Mouse (Mus musculus) CH12.LX (cell line): Measurements from ENCODE around the gene Dnmbp. TPM values are rescaled to one million over a fixed set of nuclear protein-coding genes. Genes with fewer than 3 reads are reported as not detected.

Experiments
- DNase-seq: peaks from one replicate; pipeline ENCODE4 v3.0.0-alpha.2; 2013; ENCODE audit errors: extremely low read depth
- H3K27ac ChIP-seq: 2 replicates; pipeline ENCODE4 v1.5.1; 2012; ENCODE audit warnings: low read depth, mild to moderate bottlenecking, control low read depth, moderate library complexity; ENCODE audit not compliant: insufficient read depth
- H3K27me3 ChIP-seq: replicated peaks from 2 replicates; pipeline ENCODE3; 2012; ENCODE audit warnings: inconsistent platforms
- H3K36me3 ChIP-seq, 2 experiments: replicated peaks in 1 of 2; 2 replicates each; pipeline versions ENCODE3 to v1.6.1; 2012; ENCODE audit warnings: inconsistent platforms in 1 of 2, low read length in 1 of 2, mild to moderate bottlenecking in 1 of 2, mixed read lengths in 1 of 2, moderate library complexity in 1 of 2; ENCODE audit not compliant: control insufficient read depth in 1 of 2, insufficient read depth in 1 of 2
- H3K4me1 ChIP-seq, 2 experiments: 2 replicates each; pipeline ENCODE4 v1.6.1; 2012; ENCODE audit warnings: inconsistent platforms in 1 of 2, moderate library complexity in 1 of 2; ENCODE audit not compliant: insufficient read depth in 2 of 2, control insufficient read depth in 1 of 2
- H3K4me2 ChIP-seq: 2 replicates; pipeline ENCODE4 v1.6.1; 2012; ENCODE audit warnings: low read depth, mild to moderate bottlenecking, control low read depth; ENCODE audit not compliant: poor library complexity, insufficient read depth, severe bottlenecking
- H3K4me3 ChIP-seq, 3 experiments: fragments of 150-350 bp in 1 of 3; sonication (generic) in 1 of 3; replicated peaks in 1 of 3; 2 replicates each; pipeline versions ENCODE3 to v1.5.1; 2011 to 2012; ENCODE audit warnings: low read depth in 2 of 3, low read length in 2 of 3, mild to moderate bottlenecking in 2 of 3, moderate library complexity in 2 of 3, control low read depth in 1 of 3, improper control_type of control experiment in 1 of 3, inconsistent platforms in 1 of 3, mixed read lengths in 1 of 3; ENCODE audit not compliant: poor library complexity in 1 of 3
- H3K79me2 ChIP-seq: replicated peaks from 2 replicates; pipeline ENCODE4 v1.6.1; 2012; ENCODE audit warnings: mild to moderate bottlenecking, moderate library complexity; ENCODE audit not compliant: control insufficient read depth, poor library complexity, insufficient read depth, severe bottlenecking; ENCODE audit errors: extremely low read depth
- H3K9ac ChIP-seq: 2 replicates; pipeline ENCODE4 v1.6.1; 2012; ENCODE audit warnings: low read depth, mild to moderate bottlenecking, control low read depth, moderate library complexity; ENCODE audit not compliant: insufficient read depth
- H3K9me3 ChIP-seq: replicated peaks from 2 replicates; pipeline ENCODE3; 2012; ENCODE audit warnings: low read length, inconsistent platforms, mixed read lengths
- CHD1 ChIP-seq: IDR thresholded peaks from 2 replicates; pipeline ENCODE4 v1.6.1; 2012; ENCODE audit warnings: low read depth, low read length, improper control_type of control experiment, inconsistent platforms
- CHD2 ChIP-seq: IDR thresholded peaks from 2 replicates; pipeline ENCODE4 v1.6.1; 2011; ENCODE audit warnings: low read length, improper control_type of control experiment
- CTCF ChIP-seq, 2 experiments: IDR thresholded peaks in 1 of 2; conservative IDR thresholded peaks in 1 of 2; 2 replicates each; pipeline ENCODE4 v1.5.1; 2011 to 2012; ENCODE audit warnings: low read depth in 2 of 2, low read length in 2 of 2, improper control_type of control experiment in 1 of 2, inconsistent platforms in 1 of 2, mild to moderate bottlenecking in 1 of 2, moderate library complexity in 1 of 2
- ELF1 ChIP-seq: IDR thresholded peaks from 2 replicates; pipeline ENCODE4 v1.6.1; 2014; ENCODE audit warnings: low read depth, mild to moderate bottlenecking, inconsistent platforms, low read length, improper control_type of control experiment
- HCFC1 ChIP-seq: IDR thresholded peaks from 2 replicates; pipeline ENCODE4 v1.6.1; 2012; ENCODE audit warnings: low read depth, mild to moderate bottlenecking, inconsistent platforms, low read length, improper control_type of control experiment
- KAT2A ChIP-seq: IDR thresholded peaks from 2 replicates; pipeline ENCODE4 v1.6.1; 2012; ENCODE audit warnings: low read length, improper control_type of control experiment, inconsistent platforms; ENCODE audit not compliant: insufficient replicate concordance
- MAX ChIP-seq: IDR thresholded peaks from 2 replicates; pipeline ENCODE4 v1.6.1; 2011; ENCODE audit warnings: low read length, improper control_type of control experiment
- MAZ ChIP-seq: IDR thresholded peaks from 2 replicates; pipeline ENCODE4 v1.6.1; 2012; ENCODE audit warnings: low read depth, mild to moderate bottlenecking, inconsistent platforms, low read length, improper control_type of control experiment, moderate library complexity
- MEF2A ChIP-seq: IDR thresholded peaks from 2 replicates; pipeline ENCODE4 v1.6.1; 2014; ENCODE audit warnings: low read depth, mild to moderate bottlenecking, inconsistent platforms, low read length, improper control_type of control experiment, borderline replicate concordance
- MYC ChIP-seq: IDR thresholded peaks from 2 replicates; pipeline ENCODE4 v1.6.1; 2011; ENCODE audit warnings: low read depth, mild to moderate bottlenecking, improper control_type of control experiment, low read length
- NRF1 ChIP-seq: IDR thresholded peaks from 2 replicates; pipeline ENCODE4 v1.6.1; 2014; ENCODE audit warnings: low read depth, mild to moderate bottlenecking, inconsistent platforms, low read length, improper control_type of control experiment, moderate library complexity
- PAX5 ChIP-seq: IDR thresholded peaks from 2 replicates; pipeline ENCODE4 v1.6.1; 2012; ENCODE audit warnings: low read length, inconsistent platforms, mixed read lengths
- POLR2A ChIP-seq: IDR thresholded peaks from 2 replicates; pipeline ENCODE4 v1.6.1; 2011; ENCODE audit warnings: low read depth, mild to moderate bottlenecking, improper control_type of control experiment, low read length
- SMC3 ChIP-seq: IDR thresholded peaks from 2 replicates; pipeline ENCODE4 v1.6.1; 2011; ENCODE audit warnings: low read depth, low read length, improper control_type of control experiment
- ZC3H11A ChIP-seq: IDR thresholded peaks from 2 replicates; pipeline ENCODE4 v1.6.1; 2012; ENCODE audit warnings: low read depth, mild to moderate bottlenecking, inconsistent platforms, low read length, improper control_type of control experiment
- ZMIZ1 ChIP-seq: IDR thresholded peaks from 2 replicates; pipeline ENCODE4 v1.6.1; 2012; ENCODE audit warnings: low read depth, mild to moderate bottlenecking, inconsistent platforms, low read length, improper control_type of control experiment
- ZNF384 ChIP-seq: IDR thresholded peaks from 2 replicates; pipeline ENCODE4 v1.6.1; 2012; ENCODE audit warnings: low read depth, low read length, improper control_type of control experiment, inconsistent platforms
- dilution Hi-C: fragments of 300-500 bp; cut with MboI; formaldehyde crosslinking; loops from 2 replicates; pipeline ENCODE4 v1.14.3; 2020; ENCODE audit warnings: low sequenced_read_pairs; ENCODE audit not compliant: extremely low pct_unique_long_range_greater_than_20kb, extremely low pct_ligation_motif_present
- in situ Hi-C: fragments of 300-500 bp; cut with MboI; formaldehyde crosslinking; loops from 3 replicates; pipeline ENCODE4 v1.14.3; 2019; ENCODE audit warnings: low sequenced_read_pairs, low pct_ligation_motif_present, low pct_unique_long_range_greater_than_20kb, mixed read lengths
- polyA plus RNA-seq: library from polyadenylated mRNA; unstranded; fragments of >175 nt; gene quantifications from 2 replicates; pipeline ENCODE4 v1.2.1, GENCODE M21; 2012; ENCODE audit warnings: low read depth; ENCODE audit not compliant: insufficient read length
- total RNA-seq, 2 experiments: library from RNA; depleted of rRNA; stranded (reverse); fragments of 300-350 nt in 1 of 2; fragments of >200 nt in 1 of 2; gene quantifications; 2 replicates each; pipeline ENCODE4 v1.2.3; 2012 to 2014

Gene Dnmbp
- total and polyA plus RNA-seq, 3 experiments, result 1.8 to 5.4 (median 2.3) TPM

DNA sequence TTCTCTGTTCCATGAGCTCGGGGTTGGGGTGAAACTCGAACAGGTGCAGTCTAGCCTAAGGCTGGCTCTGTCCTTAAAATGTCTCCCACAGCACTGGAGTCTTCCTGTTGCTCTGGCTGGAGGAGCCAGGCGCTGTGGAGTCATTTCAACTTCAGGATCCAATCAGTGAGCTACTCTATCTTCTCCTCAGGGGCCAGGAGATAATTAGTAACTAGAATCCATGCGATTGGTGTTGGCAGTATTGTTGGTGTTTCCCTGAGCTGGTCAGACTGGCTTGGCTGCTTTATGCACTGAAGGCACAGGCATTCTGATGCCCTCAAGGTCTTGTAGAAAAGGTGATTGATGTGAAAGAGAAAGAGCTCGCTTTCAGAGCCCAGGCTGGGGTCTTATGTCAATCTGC lies 49.5 kb downstream of the Dnmbp start:
- H3K4me3 ChIP-seq, result no peak overlapping the region
- dilution Hi-C loops (no loop called here), in situ Hi-C loops (no loop called here)
- H3K27ac ChIP-seq, result no peak overlapping the region
- H3K27me3 ChIP-seq, result no peaks in the 10 kb centered on the region
- no peaks in the 10 kb centered on the region for H3K79me2 ChIP-seq
- no peak for TF ChIP-seq NRF1
- no peak for TF ChIP-seq MEF2A
- no peak for TF ChIP-seq ZC3H11A
- TF ChIP-seq CHD1, result no peak
- peaks cover 0 to 7% of the 10 kb centered on the region in 2 experiments; a peak in 1 of 4 replicates for H3K4me1 ChIP-seq
- H3K4me2 ChIP-seq, result no peak overlapping the region
- DNase-seq, result no peak
- H3K36me3 ChIP-seq, result peaks cover 0 to 36% of the 10 kb centered on the region in 2 experiments
- no peaks in the 10 kb centered on the region for H3K9me3 ChIP-seq
- H3K9ac ChIP-seq, result no peak overlapping the region

GRCm38 (mm10) chr19:43887725-43888124 lies 52.3 kb downstream of the Dnmbp start:
- Histone ChIP-seq H3K4me1 (peaks cover 0 to 15% of the 10 kb centered on the region in 2 experiments; a peak in 2 of 4 replicates), H3K79me2 (no peaks in the 10 kb centered on the region), H3K36me3 (peaks cover 0 to 32% of the 10 kb centered on the region in 2 experiments), H3K4me3 (no peak overlapping the region), H3K27ac (no peak overlapping the region), H3K4me2 (no peak overlapping the region), H3K27me3 (no peaks in the 10 kb centered on the region), H3K9me3 (no peaks in the 10 kb centered on the region), H3K9ac (no peak overlapping the region)
- TF ChIP-seq NRF1 (no peak), CHD2 (no peak), MAX (no peak), MEF2A (no peak), MAZ (no peak), ZNF384 (no peak), MYC (no peak), HCFC1 (no peak), ELF1 (no peak), ZMIZ1 (no peak), SMC3 (no peak), POLR2A (no peak), KAT2A (no peak)
- DNase-seq, result no peak
- in situ Hi-C loops, result no loop called here
- dilution Hi-C loops, result no loop called here

DNA sequence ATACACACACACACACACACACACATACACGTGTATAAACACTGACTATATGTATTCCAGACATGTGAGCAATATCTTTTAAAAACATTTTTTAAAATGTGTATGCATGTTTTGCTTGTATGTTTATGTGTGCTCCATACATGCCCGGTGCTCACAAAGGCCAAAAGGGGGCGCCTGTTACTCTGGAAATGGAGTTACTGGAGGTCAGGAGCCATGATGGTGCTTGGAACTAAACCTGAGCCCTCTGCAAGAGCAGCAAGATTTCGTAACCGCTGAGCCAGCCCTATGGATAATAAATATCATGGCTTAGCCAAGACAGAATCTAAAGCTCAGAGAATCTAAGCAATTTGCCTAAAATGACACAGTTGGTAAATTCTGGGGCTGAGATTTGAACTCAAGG lies 52.7 kb downstream of the Dnmbp start:
- H3K4me1 ChIP-seq, result peaks cover 0 to 15% of the 10 kb centered on the region in 2 experiments; a peak in 2 of 4 replicates
- H3K79me2 ChIP-seq, result no peaks in the 10 kb centered on the region
- H3K4me3 ChIP-seq, result no peak overlapping the region
- H3K27me3 ChIP-seq, result no peaks in the 10 kb centered on the region
- no peak overlapping the region for H3K9ac ChIP-seq
- no peak overlapping the region for H3K27ac ChIP-seq
- no peak for DNase-seq
- no peak overlapping the region for H3K4me2 ChIP-seq
- dilution Hi-C loops (no loop called here), in situ Hi-C loops (no loop called here)
- peaks cover 0 to 28% of the 10 kb centered on the region in 2 experiments for H3K36me3 ChIP-seq
- H3K9me3 ChIP-seq, result no peaks in the 10 kb centered on the region
- TF ChIP-seq PAX5 (no peak), CTCF (conservative IDR thresholded peaks at IDR 0.05 in 1 of 2, IDR thresholded peaks at IDR 0.05 in 1 of 2; ENCODE audit: low read depth in 2 of 2, low read length in 2 of 2) (peak in 1 of 2 experiments; percentile 18; a peak in 1 of 4 replicates)
